Mouse (Mus musculus) thymus, postnatal 0 days (tissue): ENCODE measurements around the gene Gm26602. TPM values are rescaled to one million over a fixed set of nuclear protein-coding genes. Genes with fewer than 3 reads are reported as not detected.

Experiments
- DNase-seq: peaks from one replicate; pipeline ENCODE4 v3.0.0-alpha.2; 2015; ENCODE audit warnings: low spot score
- polyA plus RNA-seq: library from polyadenylated mRNA; unstranded; fragments of >200 nt; fragmentation: Nextera tagmentation; extraction: Ambion mirVana; gene quantifications from 2 replicates; pipeline ENCODE4 v1.2.1, GENCODE M21; 2015

The Gm26602 gene
- polyA plus RNA-seq, 1 experiment from 2014 or later = 5.3 TPM

DNA sequence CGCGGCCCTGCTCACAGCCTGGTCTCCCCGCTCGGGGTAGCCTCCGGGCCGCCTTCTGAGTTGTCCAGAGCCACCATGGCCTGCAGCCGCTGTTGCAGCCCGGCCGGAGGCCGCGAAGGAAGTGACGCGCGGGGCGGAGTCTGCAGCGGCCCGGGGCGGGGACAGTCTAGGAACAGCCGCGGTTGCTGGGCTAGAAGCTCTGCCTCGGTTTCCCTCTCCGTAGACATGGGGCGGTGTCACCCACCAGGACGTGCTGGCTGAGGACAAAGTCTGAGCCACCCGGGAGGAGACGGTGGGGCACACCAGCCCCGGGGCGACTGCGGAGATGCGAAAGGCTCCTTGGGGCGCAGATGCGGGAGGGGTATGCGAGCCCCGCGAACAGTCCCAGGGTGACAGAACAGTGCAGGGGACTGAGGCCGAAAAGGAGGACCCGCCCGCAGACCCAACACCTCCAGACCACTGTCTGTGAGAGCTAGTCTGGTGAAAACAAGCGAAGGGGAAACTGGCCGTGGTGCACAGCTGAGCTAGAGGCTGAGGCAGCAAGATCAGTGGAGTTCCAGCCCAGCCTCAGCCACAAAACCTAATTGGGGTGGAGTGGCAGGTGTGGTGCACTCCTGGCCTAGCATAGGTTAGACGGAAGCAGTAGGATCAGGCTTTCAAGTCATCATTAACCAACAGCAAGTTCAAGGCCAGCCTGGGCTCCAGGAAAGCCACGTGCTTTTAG is 6.3 kb downstream of the Gm26602 start, which contains the start of gene Kiss1r:
Gene Kiss1r (plus strand): TSS at position 164 of the 724 bp plus-strand sequence.
- peak; percentile 80 for DNase-seq

- no peak for DNase-seq
Observed at GRCm38 (mm10) chr10:79917532-79918100, 7.0 kb downstream of the Gm26602 start.

DNA sequence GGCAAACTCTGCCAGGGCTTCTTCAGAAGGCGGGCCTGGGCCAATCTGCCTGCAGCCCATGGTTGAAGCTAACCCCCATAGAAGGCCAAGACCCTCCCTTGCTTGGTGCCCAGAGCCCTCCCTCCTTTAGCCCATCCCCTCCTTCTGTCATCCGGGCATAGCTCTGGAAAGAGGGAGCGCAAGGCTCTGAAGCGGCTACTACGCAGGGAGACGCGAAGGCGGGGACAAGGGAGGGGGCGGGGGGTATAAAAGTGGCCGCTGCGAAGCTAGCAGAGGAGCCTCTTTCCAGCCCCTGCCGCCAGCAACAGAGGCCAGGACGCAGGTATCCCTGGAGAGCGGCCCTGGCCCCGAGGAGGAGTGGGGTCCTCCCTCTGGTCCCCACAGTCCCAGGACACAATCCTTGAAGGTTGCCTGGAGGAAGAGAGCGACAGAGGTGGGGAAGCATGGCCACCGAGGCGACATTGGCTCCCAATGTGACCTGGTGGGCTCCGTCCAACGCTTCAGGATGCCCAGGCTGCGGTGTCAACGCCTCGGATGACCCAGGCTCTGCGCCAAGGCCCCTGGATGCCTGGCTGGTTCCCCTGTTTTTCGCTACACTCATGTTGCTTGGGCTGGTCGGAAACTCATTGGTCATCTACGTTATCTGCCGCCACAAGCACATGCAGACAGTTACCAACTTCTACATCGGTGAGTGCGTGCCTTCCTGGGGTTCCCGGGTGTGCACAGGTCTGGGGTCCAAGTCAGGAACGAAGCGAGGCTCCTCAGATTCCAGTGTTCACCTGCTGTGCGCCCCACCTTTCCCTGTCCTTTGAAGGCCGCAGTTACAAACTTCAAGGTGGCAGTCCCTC is 7.8 kb downstream of the Gm26602 start:
- DNase-seq = no peak

- DNase-seq = no peak
Observed at GRCm38 (mm10) chr10:79919251-79919849, 8.7 kb downstream of the Gm26602 start.

DNA sequence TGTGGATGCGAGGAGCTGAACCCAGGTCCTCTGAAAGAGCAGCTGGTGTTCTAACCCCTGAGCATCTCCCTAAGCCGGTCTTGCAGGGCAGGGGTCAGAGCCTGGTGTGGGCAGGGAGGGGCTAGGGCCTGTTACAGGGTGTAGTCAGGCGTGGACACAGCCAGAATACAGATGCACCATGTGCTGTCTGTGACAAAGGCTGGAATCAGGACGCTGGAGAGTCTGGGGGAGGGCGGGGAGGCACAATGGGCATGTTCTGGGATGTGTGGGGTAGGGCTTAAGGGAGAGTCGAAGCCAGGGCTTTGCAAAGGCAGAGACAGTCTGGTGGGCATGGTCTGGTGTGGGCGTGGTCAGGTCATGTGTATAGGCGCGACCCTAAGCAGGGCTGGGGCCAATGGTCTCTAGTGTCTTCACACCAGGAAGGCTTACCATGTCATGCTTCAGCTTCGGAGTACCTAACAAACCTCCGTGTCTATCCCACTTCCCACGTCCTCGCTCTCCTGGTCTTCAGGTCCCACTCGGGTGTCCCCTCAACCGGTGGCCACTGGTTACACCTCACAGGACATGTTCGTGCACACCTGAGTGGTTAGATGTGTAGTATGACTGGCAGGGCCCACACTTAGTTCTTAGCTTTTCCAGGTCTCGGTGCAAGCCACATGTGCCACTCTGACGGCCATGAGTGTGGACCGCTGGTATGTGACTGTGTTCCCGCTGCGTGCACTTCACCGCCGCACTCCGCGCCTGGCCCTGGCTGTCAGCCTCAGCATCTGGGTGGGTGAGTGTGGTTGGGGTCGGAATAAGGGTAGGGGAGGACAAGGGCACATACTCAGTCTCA is 9.6 kb downstream of the Gm26602 start:
- DNase-seq = no peak

- DNase-seq = peak; percentile 45
Observed at GRCm38 (mm10) chr10:79920958-79921535, 10.4 kb downstream of the Gm26602 start, which contains the start of gene R3hdm4. Gene R3hdm4 (minus strand): TSS chr10:79921208.

GRCm38 (mm10) chr10:79921572-79921971 is 10.9 kb downstream of the Gm26602 start:
- DNase-seq = no peak

- peak; percentile 91 for DNase-seq
Observed at GRCm38 (mm10) chr10:79924998-79925784, 14.5 kb downstream of the Gm26602 start.

DNA sequence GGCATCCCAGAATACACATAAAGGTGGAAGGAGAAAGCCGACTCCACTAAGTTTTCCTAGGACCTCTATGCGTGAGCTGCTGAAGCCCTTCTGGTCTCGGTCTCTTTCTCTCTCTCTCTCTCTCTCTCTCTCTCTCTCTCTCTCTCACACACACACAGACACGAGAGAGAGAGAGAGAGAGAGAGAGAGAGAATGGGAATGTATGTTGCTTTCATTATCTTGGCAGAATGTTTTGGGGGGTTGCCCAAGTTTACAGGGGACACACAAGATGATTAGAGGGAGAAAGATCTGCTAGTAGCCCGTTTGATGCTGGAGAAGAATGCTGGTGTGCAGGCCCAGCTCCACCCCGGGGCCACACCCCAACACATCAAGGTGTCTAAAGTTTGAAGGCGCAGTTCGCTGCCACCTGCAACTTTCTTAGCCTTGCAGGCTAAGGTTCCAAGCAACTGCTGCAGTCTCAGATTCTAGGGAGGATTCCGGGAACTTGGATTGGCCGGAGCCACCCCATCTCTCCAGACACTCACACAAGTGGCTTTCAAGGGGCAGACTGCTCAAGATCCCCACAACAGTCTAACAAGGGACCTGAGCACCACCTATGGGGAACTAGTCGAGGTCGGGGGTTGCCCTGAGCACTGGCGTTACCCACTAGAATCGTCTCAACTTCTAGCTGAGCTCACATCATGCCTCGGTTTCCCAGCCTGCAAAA is 15.3 kb downstream of the Gm26602 start:
- peak; percentile 42 for DNase-seq

- peak; percentile 94 for DNase-seq
Observed at GRCm38 (mm10) chr10:79926491-79927323, 16.1 kb downstream of the Gm26602 start, which contains the start of gene Arid3a. Gene Arid3a (plus strand): TSS chr10:79927043.

GRCm38 (mm10) chr10:79927324-79928029 is 16.8 kb downstream of the Gm26602 start:
- peak; percentile 89 for DNase-seq

- peak; percentile 58 for DNase-seq
Observed at GRCm38 (mm10) chr10:79928030-79928694, 17.5 kb downstream of the Gm26602 start.

DNA sequence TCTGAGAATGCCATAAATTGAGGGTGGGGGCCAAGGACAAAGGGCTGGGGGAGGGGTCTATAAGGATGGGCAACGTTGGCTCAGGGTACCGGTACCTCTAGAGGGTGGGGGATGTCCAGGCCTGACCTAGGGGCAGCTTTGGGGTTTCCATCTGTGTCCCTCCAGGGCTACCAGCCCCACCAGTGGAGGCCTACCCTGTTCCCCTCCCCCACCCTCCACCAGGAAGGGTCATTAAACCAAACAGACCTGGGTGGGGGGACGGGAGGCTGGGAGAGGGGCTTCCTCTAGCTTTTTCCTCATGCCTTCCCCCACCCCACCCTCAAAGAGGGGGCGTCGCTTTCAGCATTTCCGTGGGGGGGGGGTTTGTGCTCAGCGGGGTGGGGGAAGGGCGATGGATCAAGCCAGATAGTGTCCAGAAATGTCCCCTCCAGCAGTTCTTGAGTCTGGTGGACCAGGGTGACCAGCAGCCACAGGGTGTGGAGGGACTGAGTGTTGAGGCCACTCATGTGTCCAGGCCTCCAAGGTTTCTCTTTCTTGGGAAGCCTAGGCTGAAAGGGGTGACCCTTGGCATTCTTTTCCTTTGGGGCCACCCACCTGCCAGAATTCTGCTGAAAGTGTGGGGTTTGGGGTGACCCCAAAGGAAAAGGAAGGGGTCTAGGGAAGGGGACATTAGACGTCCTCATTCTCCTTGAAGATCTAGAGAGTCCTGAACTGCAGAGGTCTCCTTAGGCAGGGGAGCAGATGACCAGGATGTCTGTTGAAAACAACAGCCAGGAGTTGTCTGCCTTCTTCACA is 18.4 kb downstream of the Gm26602 start:
- no peak for DNase-seq

- no peak for DNase-seq
Observed at GRCm38 (mm10) chr10:79929967-79930825, 19.5 kb downstream of the Gm26602 start.

GRCm38 (mm10) chr10:79930826-79931186 is 20.1 kb downstream of the Gm26602 start:
- no peak for DNase-seq
